Mouse (Mus musculus) E14TG2a.4 (cell line): ENCODE data around the gene Tubb4a.

Experiments
- CTCF ChIP-seq: conservative IDR thresholded peaks from 2 replicates; pipeline ENCODE4 v1.5.1; 2014; ENCODE audit warnings: low read length
- NANOG ChIP-seq: IDR thresholded peaks from 2 replicates; pipeline ENCODE4 v1.6.1; 2014; ENCODE audit warnings: borderline replicate concordance, low read length, mixed read lengths
- POU5F1 ChIP-seq: IDR thresholded peaks from 2 replicates; pipeline ENCODE4 v1.6.1; 2014; ENCODE audit warnings: low read length, borderline replicate concordance

- no peak for TF ChIP-seq CTCF
- no peak for TF ChIP-seq POU5F1
- TF ChIP-seq NANOG, result no peak
Observed at GRCm38 (mm10) chr17:57134693-57135092, 47.1 kb upstream of the Tubb4a start.
